Mouse (Mus musculus): ENCODE measurements around the gene Cldn22.

- TF ChIP-seq CTCF (IDR thresholded peaks at IDR 0.05; ENCODE audit: borderline replicate concordance, control insufficient read depth, extremely low read depth, insufficient read depth, low read length, poor library complexity): no peak
- TF ChIP-seq POLR2A (IDR thresholded peaks at IDR 0.05; ENCODE audit: control insufficient read depth, extremely low read depth, insufficient read depth, low read length, poor library complexity): no peak
These were observed 39.8 kb upstream of the Cldn22 start for GRCm38 (mm10) chr8:47784436-47784835.

All from thymus, adult 2 months (tissue).